Mouse (Mus musculus): ENCODE data around the gene Oas1h.
"Not testable (repeated sequence)": the region's sequence is repeated elsewhere in the genome, so short reads cannot be mapped to it uniquely, and the experiment has no call there.

The Oas1h gene

GRCm38 (mm10) chr5:120861121-120861520 lies at the start of gene Oas1h:
Oas1h (plus strand) TSS chr5:120861421.
- no peak for DNase-seq

- peak; percentile 92 for DNase-seq
Measured at GRCm38 (mm10) chr5:120811951-120812819, 49.0 kb upstream of the Oas1h start, which contains the start of gene Oas1c. Oas1c (minus strand) TSS chr5:120812514.

GRCm38 (mm10) chr5:120813023-120813422 lies 48.2 kb upstream of the Oas1h start:
- no peak for DNase-seq

DNA sequence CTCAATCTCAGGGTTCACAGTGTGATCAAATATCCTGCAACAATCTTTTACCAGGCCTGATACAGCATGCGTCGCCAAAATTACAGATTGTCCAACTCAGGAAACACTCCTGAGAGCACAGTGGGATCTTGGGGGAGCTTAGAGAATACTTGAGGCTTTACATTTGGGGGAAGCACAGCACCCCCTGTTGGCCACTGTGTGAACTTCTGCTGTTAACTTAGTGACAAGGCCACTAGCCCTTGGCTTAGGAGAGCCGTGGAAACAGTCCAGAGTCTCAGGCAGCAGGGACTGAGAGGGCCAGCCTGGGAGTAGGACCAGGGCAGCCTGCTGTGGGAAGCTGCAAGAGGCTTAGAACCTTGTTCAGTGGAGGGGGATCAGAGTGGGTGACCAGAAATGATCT lies 45.3 kb upstream of the Oas1h start:
- peak; percentile 7 for DNase-seq

DNA sequence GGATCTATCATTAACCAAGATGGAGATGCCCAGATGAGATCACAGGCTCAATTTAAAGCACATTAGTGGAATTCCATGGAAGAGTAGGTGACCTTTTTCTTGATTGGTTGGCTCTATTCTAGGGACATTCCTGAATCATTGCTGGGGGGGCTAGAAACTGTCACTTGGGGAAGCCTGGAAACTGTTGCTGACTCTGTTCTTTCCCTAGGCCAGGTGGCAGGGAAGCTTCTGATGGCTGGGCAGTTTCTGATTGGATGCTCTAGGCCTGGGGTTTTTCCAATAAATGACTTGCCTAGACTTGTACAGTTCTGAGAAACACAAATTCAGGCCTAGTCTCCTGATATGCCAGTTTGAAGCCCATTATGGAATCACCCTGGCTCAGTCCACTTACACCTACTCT lies 42.2 kb upstream of the Oas1h start:
- DNase-seq: no peak

GRCm38 (mm10) chr5:120831031-120831430 lies 30.2 kb upstream of the Oas1h start:
- DNase-seq: no peak

GRCm38 (mm10) chr5:120833335-120834280 lies 27.6 kb upstream of the Oas1h start:
- no peak for DNase-seq

DNA sequence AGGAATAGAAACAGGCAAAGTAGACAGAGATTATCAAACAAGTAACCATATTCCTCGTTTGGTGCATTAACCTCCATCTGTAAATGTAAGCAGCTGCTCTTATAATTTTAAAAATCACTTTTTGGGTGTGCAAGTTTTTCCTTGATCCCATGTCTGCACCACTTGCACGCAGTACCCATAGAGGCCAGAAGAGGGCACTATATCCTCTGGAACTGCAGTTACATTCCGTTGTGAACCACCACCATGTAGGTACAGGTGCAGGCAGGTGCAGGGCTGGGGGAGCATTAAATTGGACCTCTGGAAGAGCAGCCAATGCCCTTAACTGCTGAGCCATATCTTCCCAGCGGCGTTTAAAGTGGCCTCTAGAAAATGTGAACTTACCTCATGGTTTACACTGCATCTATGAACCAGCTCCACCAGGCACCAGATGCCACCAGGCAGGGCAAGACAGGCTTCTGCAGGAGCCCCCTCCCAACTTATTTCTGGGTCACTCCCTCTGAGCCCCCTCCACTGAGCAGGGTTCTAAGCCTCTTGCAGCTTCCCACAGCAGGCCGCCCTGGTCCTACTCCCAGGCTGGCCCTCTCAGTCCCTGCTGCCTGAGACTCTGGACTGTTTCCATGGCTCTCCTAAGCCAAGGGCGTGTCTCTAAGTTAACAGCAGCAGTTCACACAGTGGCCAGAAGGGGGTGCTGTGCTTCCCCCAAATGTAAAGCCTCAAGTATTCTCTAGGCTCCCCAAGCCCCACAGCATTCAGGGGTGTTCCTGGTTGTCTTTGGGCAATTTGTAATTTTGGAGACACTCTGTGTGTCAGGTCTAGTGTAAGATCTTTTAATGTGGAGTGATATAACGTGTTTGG lies 24.3 kb upstream of the Oas1h start:
- DNase-seq: peak; percentile 36

DNA sequence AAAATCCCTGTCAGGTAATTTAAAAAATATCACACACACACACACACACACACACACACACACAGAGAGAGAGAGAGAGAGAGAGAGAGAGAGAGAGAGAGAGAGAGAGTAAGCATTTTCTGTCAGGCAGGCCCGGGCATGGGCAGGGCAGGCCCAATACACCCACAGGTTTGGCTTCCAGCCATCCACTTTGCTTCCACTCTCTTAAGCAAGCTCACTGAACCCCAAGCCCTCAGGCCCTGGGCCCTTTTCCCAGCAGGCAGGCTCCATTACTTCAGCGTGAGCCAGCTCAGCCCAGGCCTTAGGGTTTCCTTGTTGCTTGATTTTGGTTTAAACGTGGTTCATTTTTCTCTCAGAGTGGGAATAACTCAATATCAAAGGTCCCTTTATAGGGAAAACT lies 16.5 kb upstream of the Oas1h start:
- peak; percentile 26 for DNase-seq

- no peak for DNase-seq
Measured at GRCm38 (mm10) chr5:120847067-120847466, 14.2 kb upstream of the Oas1h start, which contains the start of gene Oas1f. Oas1f (plus strand) TSS chr5:120847367.

- DNase-seq: peak; percentile 31
Measured at GRCm38 (mm10) chr5:120849601-120850136, 11.6 kb upstream of the Oas1h start.

GRCm38 (mm10) chr5:120859241-120859640 lies 2.0 kb upstream of the Oas1h start:
- DNase-seq: no peak

DNA sequence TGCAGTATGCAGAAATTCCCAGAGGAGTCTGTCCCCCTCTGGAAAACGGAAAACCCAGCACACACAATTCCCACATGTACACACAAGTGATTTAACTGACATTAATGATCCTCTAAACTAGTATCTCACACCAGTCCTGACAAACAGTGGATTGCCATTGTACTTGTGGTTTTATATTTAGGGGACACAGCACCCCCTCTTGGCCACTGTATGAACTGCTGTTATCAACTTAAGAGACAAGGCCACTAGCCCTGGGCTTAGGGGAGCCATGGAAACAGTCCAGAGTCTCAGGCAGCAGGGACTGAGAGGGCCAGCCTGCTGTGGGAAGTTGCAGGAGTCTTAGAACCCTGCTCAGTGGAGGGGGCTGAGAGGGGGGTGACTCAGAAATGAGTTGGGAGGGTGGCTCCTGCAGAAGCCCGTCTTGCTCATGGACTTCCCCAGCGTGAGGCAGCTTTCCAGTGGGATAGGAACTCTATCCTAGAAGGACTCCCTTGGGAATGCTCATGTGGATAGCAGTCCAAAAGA lies 4.2 kb downstream of the Oas1h start:
- DNase-seq: no peak

GRCm38 (mm10) chr5:120869436-120870015 lies 8.3 kb downstream of the Oas1h start:
- no peak for DNase-seq

GRCm38 (mm10) chr5:120870081-120870480 lies 8.9 kb downstream of the Oas1h start:
- no peak for DNase-seq

GRCm38 (mm10) chr5:120870782-120871181 lies 9.6 kb downstream of the Oas1h start:
- DNase-seq: no peak

DNA sequence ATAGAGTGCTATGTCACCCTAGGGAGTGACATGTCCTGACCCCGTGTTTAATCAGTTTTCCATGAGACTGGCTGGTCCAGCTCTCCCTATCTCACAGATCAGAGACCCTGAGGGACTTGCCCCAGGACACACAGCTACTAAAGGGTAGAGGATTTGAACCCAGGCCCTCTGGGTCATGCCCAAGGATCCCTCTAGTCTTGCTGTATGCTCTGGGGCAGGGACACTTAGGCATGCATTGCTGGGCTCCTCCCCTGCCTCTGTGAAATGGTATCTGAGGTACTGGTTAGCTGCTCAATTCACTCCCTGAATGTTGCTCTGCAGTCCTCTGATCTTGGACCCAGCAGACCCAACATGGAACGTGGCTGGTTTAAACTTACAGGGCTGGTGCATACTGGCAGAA lies 10.2 kb downstream of the Oas1h start:
- DNase-seq: no peak

- DNase-seq: not testable (repeated sequence)
Measured at GRCm38 (mm10) chr5:120876839-120877238, 15.6 kb downstream of the Oas1h start.

GRCm38 (mm10) chr5:120877407-120877806 lies 16.2 kb downstream of the Oas1h start:
- not testable (repeated sequence) for DNase-seq

GRCm38 (mm10) chr5:120878803-120879202 lies 17.6 kb downstream of the Oas1h start:
- DNase-seq: not testable (repeated sequence)

- not testable (repeated sequence) for DNase-seq
Measured at GRCm38 (mm10) chr5:120881681-120882080, 20.5 kb downstream of the Oas1h start.

Data from kidney, postnatal 14 days (tissue).